Mouse (Mus musculus) lung, adult 2 months (tissue): ENCODE results near the gene Sppl2b. TPM values are rescaled to one million over a fixed set of nuclear protein-coding genes. Genes with fewer than 3 reads are reported as not detected.

Source experiments
- DNase-seq: peaks from one replicate; pipeline ENCODE4 v3.0.0; 2022
- H3K4me1 ChIP-seq: fragments of 200-500 bp; 2 replicates; pipeline ENCODE4 v1.6.1; 2011; ENCODE audit warnings: low read length; ENCODE audit not compliant: control insufficient read depth, insufficient read depth
- H3K4me3 ChIP-seq: fragments of 200-500 bp; replicated peaks from 2 replicates; pipeline ENCODE3; 2011; ENCODE audit warnings: low read depth, mild to moderate bottlenecking, control low read depth, low read length; ENCODE audit errors: extremely low read depth
- CTCF ChIP-seq: fragments of 200-500 bp; IDR thresholded peaks from 2 replicates; pipeline ENCODE4 v1.5.1; 2011; ENCODE audit warnings: mild to moderate bottlenecking, low read length, control low read depth; ENCODE audit not compliant: insufficient read depth
- POLR2A ChIP-seq: fragments of 200-500 bp; IDR thresholded peaks from 2 replicates; pipeline ENCODE4 v1.6.1; 2011; ENCODE audit warnings: low read depth, mild to moderate bottlenecking, control low read depth, low read length, borderline replicate concordance; ENCODE audit errors: extremely low read depth
- WGBS: fragments of 180-500 bp; shearing (Covaris S2); methylation state at CpG from one replicate; pipeline ENCODE4 v1.1.7; 2018; 5-methylcytosine and 5-hydroxymethylcytosine counted together
- polyA plus RNA-seq: library from polyadenylated mRNA; depleted of rRNA; stranded (reverse); fragments of >200 nt; gene quantifications from 2 replicates; pipeline ENCODE4 v1.2.3, GENCODE M21; 2012; rRNA removed

Sppl2b gene
- 91.7 and 93.9 TPM in 2 replicates for polyA plus RNA-seq

DNA sequence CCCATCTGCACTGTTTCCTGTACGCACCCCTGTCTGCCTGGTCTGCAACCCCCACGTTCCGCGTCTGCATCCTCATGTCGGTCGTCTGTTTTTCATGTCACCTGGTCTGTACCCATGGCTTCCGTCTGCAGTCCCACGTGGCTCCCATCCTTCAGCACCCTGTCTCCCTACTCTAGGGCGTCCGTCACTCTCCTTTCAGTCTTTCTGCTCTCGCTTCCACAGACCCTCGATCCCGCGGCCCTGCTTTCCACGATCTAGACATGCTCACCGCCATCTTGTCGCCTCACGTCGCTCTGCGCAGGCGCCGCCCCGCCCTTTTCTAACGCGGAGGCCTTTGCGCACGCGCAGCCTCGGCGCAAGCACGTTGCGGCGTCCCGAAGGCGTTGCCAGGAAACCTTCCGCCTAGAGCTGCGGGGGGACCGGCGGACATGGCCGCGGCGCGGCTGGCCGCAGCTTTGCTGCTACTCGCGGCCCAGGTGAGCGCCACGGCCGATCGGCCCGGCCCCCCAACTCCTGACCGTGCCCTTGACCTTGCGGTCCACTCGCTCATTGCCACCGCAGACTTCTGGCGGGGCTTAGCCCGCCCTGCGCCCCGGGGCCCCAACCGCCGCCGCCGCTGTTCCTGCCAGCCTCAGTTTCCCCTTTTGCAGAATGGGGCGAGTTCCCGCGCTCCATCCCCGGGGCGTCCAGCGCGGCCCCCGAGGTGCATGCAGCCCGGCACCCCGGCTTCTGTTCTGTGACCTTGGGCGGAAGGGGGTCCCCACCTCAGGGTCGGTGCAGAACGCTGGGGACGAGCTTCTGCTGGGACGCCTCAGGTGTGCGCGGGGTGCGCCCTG is at the start of gene Sppl2b, which contains the start of gene Lsm7:
Gene Sppl2b (plus strand): TSS at position 363 of the 836 bp plus-strand sequence.
Gene Lsm7 (minus strand): TSS at position 297 of the 836 bp plus-strand sequence.
- peak within 1 kb of the TSS; percentile 86 for H3K4me3 ChIP-seq
- DNase-seq: peak; percentile 98
- H3K4me1 ChIP-seq: peaks cover 5% of the 10 kb centered on the region
- TF ChIP-seq CTCF: no peak
- TF ChIP-seq POLR2A: peak; percentile 81
- WGBS: under 1% methylated on average over 81 of the region's 81 CpGs

GRCm38 (mm10) chr10:80805322-80805721 is 49.8 kb upstream of the Sppl2b start:
- Histone ChIP-seq H3K4me3 (no peak overlapping the region), H3K4me1 (0 out of 2 replicates have a peak, but pooled peaks cover 3% of the 10 kb centered on the region)
- WGBS: 91% methylated on average over 5 of the region's 5 CpGs
- no peak for TF ChIP-seq CTCF
- no peak for TF ChIP-seq POLR2A
- no peak for DNase-seq

DNA sequence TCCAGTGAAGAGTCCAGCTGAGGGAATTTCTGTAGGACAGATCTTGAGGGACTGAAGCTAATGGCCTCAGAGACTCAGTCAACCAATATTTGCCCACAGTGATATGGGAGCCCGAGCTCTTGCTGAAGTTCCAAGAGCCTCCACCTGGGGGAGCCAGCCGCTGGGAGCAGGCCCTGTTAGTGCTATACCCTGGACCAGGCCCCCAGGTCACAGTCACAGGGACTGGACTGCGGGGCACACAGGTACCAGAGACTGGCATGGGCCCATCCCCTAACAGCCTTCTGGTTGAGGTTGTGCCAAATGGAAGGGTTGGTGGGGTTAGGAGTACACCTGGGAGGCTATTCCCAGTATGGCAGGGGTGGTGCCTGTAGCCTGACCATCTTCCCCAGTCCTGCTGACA is 49.1 kb upstream of the Sppl2b start:
- WGBS: 15% methylated on average over 3 of the region's 3 CpGs
- 0 out of 2 replicates have a peak, but pooled peaks cover 3% of the 10 kb centered on the region for H3K4me1 ChIP-seq
- no peak overlapping the region for H3K4me3 ChIP-seq
- peak; percentile 50; the same call in 1 of the 2 replicates for TF ChIP-seq CTCF
- no peak for TF ChIP-seq POLR2A
- DNase-seq: peak; percentile 68

DNA sequence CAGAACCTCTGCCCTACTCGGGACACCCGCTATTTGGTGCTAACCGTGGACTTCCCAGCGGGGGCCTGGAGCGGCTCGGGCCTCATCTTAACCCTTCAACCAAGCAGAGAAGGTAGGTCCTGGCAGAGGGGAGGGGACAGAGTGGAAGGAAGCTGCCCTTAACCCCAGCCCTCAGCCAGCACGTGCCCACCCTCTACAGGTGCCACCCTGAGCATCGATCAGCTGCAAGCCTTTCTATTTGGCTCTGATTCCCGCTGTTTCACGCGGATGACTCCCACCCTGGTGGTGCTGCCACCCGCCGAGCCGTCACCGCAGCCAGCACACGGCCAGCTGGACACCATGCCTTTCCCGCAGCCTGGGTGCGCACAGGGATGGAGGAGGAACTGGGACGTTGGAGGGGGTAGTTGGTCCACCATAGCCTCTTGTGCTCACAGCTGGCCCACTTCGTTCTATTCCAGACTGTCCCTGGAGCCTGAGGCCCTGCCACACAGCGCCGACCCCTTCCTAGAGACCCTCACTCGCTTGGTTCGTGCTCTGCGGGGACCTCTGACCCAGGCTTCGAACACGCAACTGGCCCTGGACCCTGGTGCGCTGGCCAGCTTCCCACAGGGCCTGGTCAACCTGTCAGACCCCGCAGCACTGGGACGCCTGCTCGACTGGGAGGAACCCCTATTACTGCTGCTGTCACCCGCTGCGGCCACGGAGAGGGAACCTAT is 48.6 kb upstream of the Sppl2b start:
- Histone ChIP-seq H3K4me3 (no peak overlapping the region), H3K4me1 (0 out of 2 replicates have a peak, but pooled peaks cover 3% of the 10 kb centered on the region)
- WGBS: 54% methylated on average over 34 of the region's 34 CpGs
- no peak for DNase-seq
- TF ChIP-seq POLR2A: no peak
- TF ChIP-seq CTCF: no peak

- no peak for TF ChIP-seq POLR2A
- no peak for TF ChIP-seq CTCF
- 0 out of 2 replicates have a peak, but pooled peaks cover 3% of the 10 kb centered on the region for H3K4me1 ChIP-seq
- H3K4me3 ChIP-seq: peak overlapping the region; percentile 58
- WGBS: 2% methylated on average over 58 of the region's 58 CpGs
- DNase-seq: peak; percentile 51
These were observed 47.9 kb upstream of the Sppl2b start for GRCm38 (mm10) chr10:80807057-80807627.

GRCm38 (mm10) chr10:80808099-80808984 is 46.7 kb upstream of the Sppl2b start:
- DNase-seq: no peak
- TF ChIP-seq POLR2A (no peak), CTCF (no peak)
- Histone ChIP-seq H3K4me3 (no peak overlapping the region), H3K4me1 (0 out of 2 replicates have a peak, but pooled peaks cover 3% of the 10 kb centered on the region)
- 23% methylated on average over 40 of the region's 40 CpGs for WGBS

GRCm38 (mm10) chr10:80808985-80809632 is 46.0 kb upstream of the Sppl2b start:
- WGBS: 10% methylated on average over 18 of the region's 18 CpGs
- no peak for DNase-seq
- no peak overlapping the region for H3K4me3 ChIP-seq
- TF ChIP-seq CTCF (no peak), POLR2A (no peak)
- H3K4me1 ChIP-seq: 0 out of 2 replicates have a peak, but pooled peaks cover 3% of the 10 kb centered on the region

DNA sequence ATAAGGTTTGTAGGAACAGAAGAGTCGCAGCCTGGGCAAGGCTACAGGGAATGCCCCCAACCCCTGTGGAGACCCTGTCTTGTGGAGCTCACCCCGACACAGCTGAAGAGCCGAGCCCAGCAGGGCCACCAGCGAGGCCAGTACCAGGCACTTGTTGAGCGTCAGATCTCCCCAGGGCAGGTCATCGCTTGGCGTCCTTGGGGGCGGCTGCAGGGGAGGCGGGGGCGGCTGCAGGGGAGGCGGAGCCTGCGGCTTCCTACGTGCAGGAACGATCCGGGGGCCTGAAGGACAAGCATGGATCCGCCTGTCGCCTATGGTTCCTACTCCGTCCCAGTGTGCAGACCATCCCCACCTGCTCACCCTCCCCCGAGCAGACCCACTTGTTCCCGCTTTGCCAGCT is 45.0 kb upstream of the Sppl2b start:
- H3K4me1 ChIP-seq: 0 out of 2 replicates have a peak, but pooled peaks cover 3% of the 10 kb centered on the region
- no peak for DNase-seq
- H3K4me3 ChIP-seq: no peak overlapping the region
- 11% methylated on average over 17 of the region's 20 CpGs for WGBS
- TF ChIP-seq CTCF (no peak), POLR2A (no peak)
